Mouse (Mus musculus): Measurements from ENCODE around the gene Maml3. TPM values are rescaled to one million over a fixed set of nuclear protein-coding genes. Genes with fewer than 3 reads are reported as not detected.
A peak's percentile ranks its signal among the peaks of the same experiment; 100 is the strongest.

The Maml3 gene
- polyA plus RNA-seq, 1 experiment from 2014 or later: 5.7 TPM

DNA sequence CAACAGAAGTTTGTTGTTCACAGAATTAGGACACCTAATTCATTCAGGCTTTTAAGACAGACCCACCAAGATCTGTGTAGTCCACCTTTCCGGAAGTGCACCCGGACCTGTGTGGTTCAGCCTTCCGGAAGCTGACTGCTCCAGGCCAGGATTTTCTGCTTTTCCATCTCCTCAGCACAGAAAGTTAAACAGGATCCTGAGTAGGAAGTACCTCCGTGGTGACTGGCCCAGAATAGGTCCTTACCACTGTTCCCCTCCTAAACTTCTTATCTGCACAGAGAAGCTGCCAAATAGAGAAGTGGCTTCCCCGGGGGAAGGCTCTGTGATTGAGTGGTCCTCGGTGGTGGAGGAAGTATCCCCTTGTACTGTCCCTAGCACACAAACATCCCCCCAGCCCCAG, 442.3 kb downstream of the Maml3 start:
- Histone ChIP-seq H3K9me3 (replicated peaks; ENCODE audit: control insufficient read depth, low read length, poor library complexity, severe bottlenecking) (no peaks in the 10 kb centered on the region), H3K9ac (ENCODE audit: low read depth, low read length) (no peak overlapping the region), H3K27me3 (ENCODE audit: control insufficient read depth, insufficient read depth, low read depth, low read length) (no peaks in the 10 kb centered on the region), H3K27ac (ENCODE audit: low read length) (no peak overlapping the region), H3K4me1 (ENCODE audit: control insufficient read depth, insufficient read depth, low read length) (no peaks in the 10 kb centered on the region), H3K4me2 (ENCODE audit: low read length) (no peak overlapping the region), H3K36me3 (ENCODE audit: control insufficient read depth, insufficient read depth, low read length) (no peaks in the 10 kb centered on the region), H3K4me3 (ENCODE audit: low read depth, low read length) (no peak overlapping the region)
- no peak for ATAC-seq
- 71% methylated on average over 6 of the region's 6 CpGs for WGBS

- Histone ChIP-seq H3K27ac (ENCODE audit: low read length) (no peak overlapping the region), H3K27me3 (ENCODE audit: control insufficient read depth, insufficient read depth, low read depth, low read length) (no peaks in the 10 kb centered on the region), H3K9me3 (replicated peaks; ENCODE audit: control insufficient read depth, low read length, poor library complexity, severe bottlenecking) (no peaks in the 10 kb centered on the region), H3K4me3 (ENCODE audit: low read depth, low read length) (no peak overlapping the region), H3K36me3 (ENCODE audit: control insufficient read depth, insufficient read depth, low read length) (no peaks in the 10 kb centered on the region), H3K9ac (ENCODE audit: low read depth, low read length) (no peak overlapping the region), H3K4me2 (ENCODE audit: low read length) (no peak overlapping the region), H3K4me1 (ENCODE audit: control insufficient read depth, insufficient read depth, low read length) (no peaks in the 10 kb centered on the region)
- WGBS: 84% methylated on average over 11 of the region's 11 CpGs
- ATAC-seq: no peak
Measured at GRCm38 (mm10) chr3:51661880-51662550, 442.9 kb downstream of the Maml3 start.

DNA sequence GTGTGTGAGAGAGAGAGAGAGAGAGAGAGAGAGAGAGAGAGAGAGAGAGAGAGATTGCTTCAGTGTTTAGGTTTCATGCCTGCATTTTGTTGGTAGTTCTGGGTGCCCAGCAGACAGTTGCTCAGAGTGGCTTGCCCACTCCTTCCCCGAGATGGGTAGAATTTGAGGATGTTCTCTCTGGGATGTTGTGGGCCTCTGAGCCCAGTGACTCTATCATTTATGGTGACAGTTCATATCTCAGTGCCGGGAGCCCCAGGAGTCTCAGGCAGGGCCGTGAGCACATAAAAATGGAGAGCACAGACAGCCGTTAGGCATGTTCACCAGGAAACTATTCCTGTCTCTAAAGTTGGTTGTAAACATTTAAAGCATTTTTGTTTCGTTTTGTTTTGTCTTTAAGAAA, 443.5 kb downstream of the Maml3 start:
- Histone ChIP-seq H3K4me3 (ENCODE audit: low read depth, low read length) (no peak overlapping the region), H3K4me2 (ENCODE audit: low read length) (no peak overlapping the region), H3K27ac (ENCODE audit: low read length) (no peak overlapping the region), H3K27me3 (ENCODE audit: control insufficient read depth, insufficient read depth, low read depth, low read length) (no peaks in the 10 kb centered on the region), H3K9ac (ENCODE audit: low read depth, low read length) (no peak overlapping the region), H3K36me3 (ENCODE audit: control insufficient read depth, insufficient read depth, low read length) (no peaks in the 10 kb centered on the region), H3K4me1 (ENCODE audit: control insufficient read depth, insufficient read depth, low read length) (no peaks in the 10 kb centered on the region), H3K9me3 (replicated peaks; ENCODE audit: control insufficient read depth, low read length, poor library complexity, severe bottlenecking) (no peaks in the 10 kb centered on the region)
- ATAC-seq: no peak
- 73% methylated on average over 5 of the region's 5 CpGs for WGBS

DNA sequence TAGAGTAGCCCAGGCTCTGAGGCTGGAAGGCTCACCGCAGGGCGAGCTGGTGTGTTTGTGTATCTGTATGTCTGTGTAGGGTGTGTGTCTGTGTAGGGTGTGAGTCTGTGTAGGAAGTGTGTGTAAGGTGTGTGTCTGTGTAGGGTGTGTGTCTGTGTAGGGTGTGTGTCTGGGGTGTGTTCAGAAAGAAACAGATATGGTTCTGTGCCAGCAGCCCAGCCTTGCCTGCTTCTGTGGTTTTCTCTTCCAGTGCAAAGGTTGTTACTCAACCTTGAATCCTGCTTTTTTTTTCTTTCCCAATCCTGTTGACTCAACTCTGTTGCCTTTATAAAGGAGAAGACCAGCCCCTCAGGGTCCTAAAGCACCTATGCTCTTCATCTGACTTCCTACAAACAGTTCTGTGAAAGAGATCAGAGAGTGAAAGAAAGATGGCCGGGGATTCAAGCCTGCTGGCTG, 444.0 kb downstream of the Maml3 start:
- Histone ChIP-seq H3K4me1 (ENCODE audit: control insufficient read depth, insufficient read depth, low read length) (no peaks in the 10 kb centered on the region), H3K4me2 (ENCODE audit: low read length) (no peak overlapping the region), H3K27ac (ENCODE audit: low read length) (no peak overlapping the region), H3K9ac (ENCODE audit: low read depth, low read length) (no peak overlapping the region), H3K4me3 (ENCODE audit: low read depth, low read length) (no peak overlapping the region), H3K9me3 (replicated peaks; ENCODE audit: control insufficient read depth, low read length, poor library complexity, severe bottlenecking) (no peaks in the 10 kb centered on the region), H3K36me3 (ENCODE audit: control insufficient read depth, insufficient read depth, low read length) (no peaks in the 10 kb centered on the region), H3K27me3 (ENCODE audit: control insufficient read depth, insufficient read depth, low read depth, low read length) (no peaks in the 10 kb centered on the region)
- 74% methylated on average over 3 of the region's 3 CpGs for WGBS
- no peak for ATAC-seq

DNA sequence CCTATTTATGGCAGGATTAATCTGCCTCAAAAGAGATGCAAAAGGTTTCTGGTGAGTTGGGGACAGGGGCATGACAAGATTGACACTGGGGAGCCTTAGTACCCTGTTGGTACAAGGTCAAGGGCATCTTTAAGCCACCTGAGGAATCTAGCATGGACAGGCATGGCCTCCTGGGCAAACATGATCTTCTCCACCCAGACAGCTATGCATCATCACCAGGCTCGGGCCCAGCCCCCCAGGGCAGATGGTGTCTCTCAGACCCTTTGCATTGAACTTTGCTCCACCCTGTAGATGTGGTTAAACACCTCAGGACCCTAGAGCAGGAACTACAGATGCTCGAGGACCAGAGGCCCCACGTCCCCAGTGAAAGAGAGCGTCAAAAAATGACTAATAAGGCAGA, 444.8 kb downstream of the Maml3 start, which contains the start of gene Mgst2:
Gene Mgst2 (plus strand): TSS at position 301 of the 400 bp plus-strand sequence.
- no peak within 1 kb of the TSS for H3K9ac ChIP-seq (ENCODE audit: low read depth, low read length)
- H3K4me1 ChIP-seq (ENCODE audit: control insufficient read depth, insufficient read depth, low read length): no peaks in the 10 kb centered on the region
- no peaks in the 10 kb centered on the region for H3K36me3 ChIP-seq (ENCODE audit: control insufficient read depth, insufficient read depth, low read length)
- no peak within 1 kb of the TSS for H3K4me3 ChIP-seq (ENCODE audit: low read depth, low read length)
- 68% methylated on average over 4 of the region's 4 CpGs for WGBS
- no peaks in the 10 kb centered on the region for H3K27me3 ChIP-seq (ENCODE audit: control insufficient read depth, insufficient read depth, low read depth, low read length)
- no peak within 1 kb of the TSS for H3K27ac ChIP-seq (ENCODE audit: low read length)
- H3K4me2 ChIP-seq (ENCODE audit: low read length): no peak within 1 kb of the TSS
- no peaks in the 10 kb centered on the region for H3K9me3 ChIP-seq (replicated peaks; ENCODE audit: control insufficient read depth, low read length, poor library complexity, severe bottlenecking)
- ATAC-seq: no peak

- 88% methylated on average over 5 of the region's 5 CpGs for WGBS
- Histone ChIP-seq H3K27me3 (ENCODE audit: control insufficient read depth, insufficient read depth, low read depth, low read length) (no peaks in the 10 kb centered on the region), H3K4me3 (ENCODE audit: low read depth, low read length) (no peak overlapping the region), H3K4me2 (ENCODE audit: low read length) (no peak overlapping the region), H3K27ac (ENCODE audit: low read length) (no peak overlapping the region), H3K9me3 (replicated peaks; ENCODE audit: control insufficient read depth, low read length, poor library complexity, severe bottlenecking) (no peaks in the 10 kb centered on the region), H3K9ac (ENCODE audit: low read depth, low read length) (no peak overlapping the region), H3K36me3 (ENCODE audit: control insufficient read depth, insufficient read depth, low read length) (no peaks in the 10 kb centered on the region), H3K4me1 (ENCODE audit: control insufficient read depth, insufficient read depth, low read length) (no peaks in the 10 kb centered on the region)
- no peak for ATAC-seq
Measured at GRCm38 (mm10) chr3:51659415-51659814, 445.5 kb downstream of the Maml3 start.

DNA sequence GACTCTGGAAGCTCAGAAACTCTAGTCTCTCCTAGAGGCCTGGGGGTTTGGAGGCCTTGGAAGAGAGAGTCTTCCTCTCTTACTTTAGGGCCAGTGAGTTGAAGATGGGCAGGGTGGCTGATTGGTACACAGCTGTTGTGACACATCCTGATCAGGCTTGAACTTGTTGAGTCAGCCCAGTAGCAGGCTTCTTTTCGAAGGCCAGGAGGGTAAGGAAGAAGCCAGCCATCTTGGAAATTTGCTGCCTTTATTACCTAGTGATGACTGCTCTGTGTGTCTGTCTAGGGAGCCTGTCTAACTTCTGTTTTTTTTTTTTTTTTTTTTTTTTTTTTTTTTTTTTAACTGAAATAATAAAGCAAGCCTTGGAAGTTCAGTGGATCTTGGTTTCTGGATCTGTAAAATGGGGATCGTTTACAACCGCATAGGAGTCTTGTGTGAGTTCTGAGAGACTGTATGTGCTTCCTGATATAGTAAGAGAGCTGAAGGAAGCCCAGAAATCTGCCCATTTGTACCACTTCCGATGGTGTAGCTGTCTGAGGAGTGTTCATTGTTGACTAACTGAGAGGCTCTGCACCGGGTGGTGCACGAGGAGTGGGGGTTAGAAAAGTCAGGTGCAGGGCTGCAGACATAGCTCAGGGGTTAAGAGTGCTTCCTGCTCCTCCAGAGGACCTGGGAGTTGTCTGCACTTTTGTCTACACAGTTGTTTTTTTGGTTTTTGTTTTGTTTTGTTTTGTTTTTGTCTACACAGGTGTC, 450.4 kb downstream of the Maml3 start:
- no peak for ATAC-seq

GRCm38 (mm10) chr3:51652701-51653100, 452.2 kb downstream of the Maml3 start:
- ATAC-seq: no peak
- no peak overlapping the region for H3K4me3 ChIP-seq (ENCODE audit: low read depth, low read length)
- no peaks in the 10 kb centered on the region for H3K36me3 ChIP-seq (ENCODE audit: control insufficient read depth, insufficient read depth, low read length)
- H3K4me1 ChIP-seq (ENCODE audit: control insufficient read depth, insufficient read depth, low read length): peaks cover 14% of the 10 kb centered on the region
- no peaks in the 10 kb centered on the region for H3K27me3 ChIP-seq (ENCODE audit: control insufficient read depth, insufficient read depth, low read depth, low read length)
- H3K9ac ChIP-seq (ENCODE audit: low read depth, low read length): 0 out of 2 replicates have a peak overlapping the region, but pooled peaks have one; percentile 35
- 3% methylated on average over 9 of the region's 9 CpGs for WGBS
- H3K27ac ChIP-seq (ENCODE audit: low read length): no peak overlapping the region
- peak overlapping the region; percentile 31 for H3K4me2 ChIP-seq (ENCODE audit: low read length)
- H3K9me3 ChIP-seq (replicated peaks; ENCODE audit: control insufficient read depth, low read length, poor library complexity, severe bottlenecking): no peaks in the 10 kb centered on the region

More for the DNA sequence above, 450.4 kb downstream of the Maml3 start:
- Histone ChIP-seq H3K4me2 (ENCODE audit: low read length) (no peak overlapping the region), H3K27ac (ENCODE audit: low read length) (no peak overlapping the region), H3K9me3 (replicated peaks; ENCODE audit: control insufficient read depth, low read length, poor library complexity, severe bottlenecking) (no peaks in the 10 kb centered on the region), H3K27me3 (ENCODE audit: control insufficient read depth, insufficient read depth, low read depth, low read length) (no peaks in the 10 kb centered on the region), H3K36me3 (ENCODE audit: control insufficient read depth, insufficient read depth, low read length) (no peaks in the 10 kb centered on the region), H3K9ac (ENCODE audit: low read depth, low read length) (no peak overlapping the region), H3K4me3 (ENCODE audit: low read depth, low read length) (no peak overlapping the region), H3K4me1 (ENCODE audit: control insufficient read depth, insufficient read depth, low read length) (peaks cover 11% of the 10 kb centered on the region)
- 84% methylated on average over 6 of the region's 6 CpGs for WGBS

GRCm38 (mm10) chr3:51652292-51652691, 452.6 kb downstream of the Maml3 start:
- peaks cover 14% of the 10 kb centered on the region for H3K4me1 ChIP-seq (ENCODE audit: control insufficient read depth, insufficient read depth, low read length)
- H3K9ac ChIP-seq (ENCODE audit: low read depth, low read length): 0 out of 2 replicates have a peak overlapping the region, but pooled peaks have one; percentile 35
- no peaks in the 10 kb centered on the region for H3K27me3 ChIP-seq (ENCODE audit: control insufficient read depth, insufficient read depth, low read depth, low read length)
- 3% methylated on average over 9 of the region's 9 CpGs for WGBS
- peak; percentile 36; the same call in 1 of the 2 replicates for ATAC-seq
- peak overlapping the region; percentile 31 for H3K4me2 ChIP-seq (ENCODE audit: low read length)
- no peaks in the 10 kb centered on the region for H3K36me3 ChIP-seq (ENCODE audit: control insufficient read depth, insufficient read depth, low read length)
- H3K4me3 ChIP-seq (ENCODE audit: low read depth, low read length): no peak overlapping the region
- no peaks in the 10 kb centered on the region for H3K9me3 ChIP-seq (replicated peaks; ENCODE audit: control insufficient read depth, low read length, poor library complexity, severe bottlenecking)
- no peak overlapping the region for H3K27ac ChIP-seq (ENCODE audit: low read length)
